Mouse (Mus musculus): ENCODE data around the gene Osbp2. TPM values are rescaled to one million over a fixed set of nuclear protein-coding genes. Genes with fewer than 3 reads are reported as not detected.

The Osbp2 gene
- total RNA-seq, 2 experiments from 2014 or later, result 6.7 to 8.5 TPM

- DNase-seq, result no peak
- intact Hi-C loops (cut with DNase I), result no loop called here
These were observed 29.9 kb downstream of the Osbp2 start for GRCm38 (mm10) chr11:3833544-3834420.

GRCm38 (mm10) chr11:3832193-3832901 lies 31.4 kb downstream of the Osbp2 start:
- peak; percentile 18 to 46 for DNase-seq
- intact Hi-C loops (cut with DNase I), result no loop called here

GRCm38 (mm10) chr11:3829736-3830135 lies 34.0 kb downstream of the Osbp2 start:
- no peak for DNase-seq
- intact Hi-C loops (cut with DNase I), result loop anchor here (5.0 kb wide), 1 partner anchor 33 kb away; the partner anchor contains the start of gene Osbp2

- intact Hi-C loops (cut with DNase I), result no loop called here
- no peak for DNase-seq
These were observed 39.6 kb downstream of the Osbp2 start for GRCm38 (mm10) chr11:3824138-3824537.

- DNase-seq, result no peak
- intact Hi-C loops (cut with DNase I), result no loop called here
These were observed 40.3 kb downstream of the Osbp2 start for GRCm38 (mm10) chr11:3823378-3823777.

- intact Hi-C loops (cut with DNase I), result no loop called here
- no peak for DNase-seq
These were observed 45.5 kb downstream of the Osbp2 start for GRCm38 (mm10) chr11:3817986-3818758.

- no peak for DNase-seq
- intact Hi-C loops (cut with DNase I), result no loop called here
These were observed 47.8 kb downstream of the Osbp2 start for GRCm38 (mm10) chr11:3815951-3816350.

- no peak for DNase-seq
- intact Hi-C loops (cut with DNase I), result no loop called here
These were observed 50.4 kb downstream of the Osbp2 start for GRCm38 (mm10) chr11:3813340-3813739.

- peak; percentile 16 to 47 for DNase-seq
- intact Hi-C loops (cut with DNase I), result loop anchor here (1.0 kb wide), 1 partner anchor 72 kb away; no protein-coding TSS in a partner anchor
These were observed 55.5 kb downstream of the Osbp2 start for GRCm38 (mm10) chr11:3808162-3808561.

GRCm38 (mm10) chr11:3805362-3805761 lies 58.3 kb downstream of the Osbp2 start:
- intact Hi-C loops (cut with DNase I), result no loop called here
- DNase-seq, result peak in 1 of 2 experiments; percentile 17

GRCm38 (mm10) chr11:3804639-3805038 lies 59.1 kb downstream of the Osbp2 start:
- no peak for DNase-seq

GRCm38 (mm10) chr11:3802057-3802456 lies 61.6 kb downstream of the Osbp2 start:
- DNase-seq, result no peak
- intact Hi-C loops (cut with DNase I), result no loop called here

More at GRCm38 (mm10) chr11:3804639-3805038, 59.1 kb downstream of the Osbp2 start:
- intact Hi-C loops (cut with DNase I), result no loop called here

- DNase-seq, result no peak
- intact Hi-C loops (cut with DNase I), result no loop called here
These were observed 66.0 kb downstream of the Osbp2 start for GRCm38 (mm10) chr11:3797631-3798215.

- no peak for DNase-seq
- intact Hi-C loops (cut with DNase I), result no loop called here
These were observed 73.0 kb downstream of the Osbp2 start for GRCm38 (mm10) chr11:3790736-3791135.

GRCm38 (mm10) chr11:3789919-3790318 lies 73.8 kb downstream of the Osbp2 start:
- DNase-seq, result no peak
- intact Hi-C loops (cut with DNase I), result loop anchor here (5.0 to 10.0 kb wide), 2 partner anchors 258 to 405 kb away; no protein-coding TSS in a partner anchor

GRCm38 (mm10) chr11:3786564-3786963 lies 77.1 kb downstream of the Osbp2 start:
- intact Hi-C loops (cut with DNase I), result loop anchor here (2.0 to 10.0 kb wide), 4 partner anchors 72 to 402 kb away; no protein-coding TSS in a partner anchor
- DNase-seq, result peak; percentile 82 to 90

GRCm38 (mm10) chr11:3775263-3775644 lies 88.4 kb downstream of the Osbp2 start:
- DNase-seq, result no peak
- intact Hi-C loops (cut with DNase I), result no loop called here

GRCm38 (mm10) chr11:3774463-3775262 lies 89.0 kb downstream of the Osbp2 start:
- intact Hi-C loops (cut with DNase I), result no loop called here
- DNase-seq, result peak; percentile 24 to 36

GRCm38 (mm10) chr11:3773782-3774462 lies 89.8 kb downstream of the Osbp2 start:
- DNase-seq, result no peak
- intact Hi-C loops (cut with DNase I), result no loop called here
